Mouse (Mus musculus): ENCODE results near the gene Ctbp1. TPM values are rescaled to one million over a fixed set of nuclear protein-coding genes. Genes with fewer than 3 reads are reported as not detected.

The Ctbp1 gene
- total RNA-seq, 2 experiments from 2014 or later: 236 to 245 TPM

GRCm38 (mm10) chr5:33211254-33211653, 63.5 kb downstream of the Ctbp1 start:
- peak in 1 of 2 experiments; percentile 24 for DNase-seq
- intact Hi-C loops (cut with DNase I): no loop called here

GRCm38 (mm10) chr5:33210515-33210914, 64.3 kb downstream of the Ctbp1 start:
- intact Hi-C loops (cut with DNase I): no loop called here
- DNase-seq: no peak

- DNase-seq: no peak
- intact Hi-C loops (cut with DNase I): no loop called here
Measured at GRCm38 (mm10) chr5:33208533-33209245, 66.1 kb downstream of the Ctbp1 start.

- DNase-seq: no peak
- intact Hi-C loops (cut with DNase I): no loop called here
Measured at GRCm38 (mm10) chr5:33207136-33207535, 67.7 kb downstream of the Ctbp1 start.

- no peak for DNase-seq
- intact Hi-C loops (cut with DNase I): no loop called here
Measured at GRCm38 (mm10) chr5:33206328-33206727, 68.5 kb downstream of the Ctbp1 start.

- no peak for DNase-seq
- intact Hi-C loops (cut with DNase I): loop anchor here (5.0 kb wide), 1 partner anchor 173 kb away; the partner anchor contains the start of gene Uvssa
Measured at GRCm38 (mm10) chr5:33204284-33204683, 70.5 kb downstream of the Ctbp1 start.

- intact Hi-C loops (cut with DNase I): loop anchor here (1.0 to 5.0 kb wide), 4 partner anchors 44 to 174 kb away; partner anchors contain the start of gene Uvssa
Measured at GRCm38 (mm10) chr5:33203691-33204242, 71.0 kb downstream of the Ctbp1 start.

GRCm38 (mm10) chr5:33203171-33203565, 71.6 kb downstream of the Ctbp1 start:
- intact Hi-C loops (cut with DNase I): loop anchor here (1.0 to 5.0 kb wide), 4 partner anchors 44 to 174 kb away; partner anchors contain the start of gene Uvssa
- no peak for DNase-seq

More at GRCm38 (mm10) chr5:33203691-33204242, 71.0 kb downstream of the Ctbp1 start:
- peak; percentile 88 to 92 for DNase-seq

GRCm38 (mm10) chr5:33202516-33203170, 72.2 kb downstream of the Ctbp1 start:
- no peak for DNase-seq
- intact Hi-C loops (cut with DNase I): loop anchor here (1.0 to 5.0 kb wide), 4 partner anchors 45 to 175 kb away; partner anchors contain the start of gene Uvssa

GRCm38 (mm10) chr5:33201697-33202096, 73.1 kb downstream of the Ctbp1 start:
- no peak for DNase-seq
- intact Hi-C loops (cut with DNase I): loop anchor here (2.0 to 5.0 kb wide), 2 partner anchors 69 to 176 kb away; partner anchors contain the start of gene Uvssa

GRCm38 (mm10) chr5:33200071-33200470, 74.7 kb downstream of the Ctbp1 start:
- peak in 1 of 2 experiments; percentile 10 for DNase-seq

More at GRCm38 (mm10) chr5:33200071-33200470, 74.7 kb downstream of the Ctbp1 start:
- intact Hi-C loops (cut with DNase I): loop anchor here (5.0 kb wide), 1 partner anchor 177 kb away; the partner anchor contains the start of gene Uvssa

Other genes starting within 250 kb of the Ctbp1 start
- gene Slc5a1, start 170.8 kb downstream of the Ctbp1 start, total RNA-seq (2021): under 1 TPM in 1 of 2 experiments, not detected in 1; 0.05 TPM
- gene Spon2, start 56.5 kb downstream of the Ctbp1 start, total RNA-seq (2021): 10 to 100 TPM; 19.0 to 43.7 TPM
- 100 to 1,000 TPM; 125 to 126 TPM for gene Maea, start 60.5 kb upstream of the Ctbp1 start, total RNA-seq (2021)
- gene Uvssa, start 103.6 kb upstream of the Ctbp1 start, total RNA-seq (2021): 1 to 10 TPM; 6.0 to 6.6 TPM
- not detected for gene Nkx1-1, start 159.0 kb upstream of the Ctbp1 start, total RNA-seq (2021)

All from heart, postnatal 10 days (tissue).